17 mouse cellular contexts compared by ENCODE assay signal in the genomic region with DNA sequence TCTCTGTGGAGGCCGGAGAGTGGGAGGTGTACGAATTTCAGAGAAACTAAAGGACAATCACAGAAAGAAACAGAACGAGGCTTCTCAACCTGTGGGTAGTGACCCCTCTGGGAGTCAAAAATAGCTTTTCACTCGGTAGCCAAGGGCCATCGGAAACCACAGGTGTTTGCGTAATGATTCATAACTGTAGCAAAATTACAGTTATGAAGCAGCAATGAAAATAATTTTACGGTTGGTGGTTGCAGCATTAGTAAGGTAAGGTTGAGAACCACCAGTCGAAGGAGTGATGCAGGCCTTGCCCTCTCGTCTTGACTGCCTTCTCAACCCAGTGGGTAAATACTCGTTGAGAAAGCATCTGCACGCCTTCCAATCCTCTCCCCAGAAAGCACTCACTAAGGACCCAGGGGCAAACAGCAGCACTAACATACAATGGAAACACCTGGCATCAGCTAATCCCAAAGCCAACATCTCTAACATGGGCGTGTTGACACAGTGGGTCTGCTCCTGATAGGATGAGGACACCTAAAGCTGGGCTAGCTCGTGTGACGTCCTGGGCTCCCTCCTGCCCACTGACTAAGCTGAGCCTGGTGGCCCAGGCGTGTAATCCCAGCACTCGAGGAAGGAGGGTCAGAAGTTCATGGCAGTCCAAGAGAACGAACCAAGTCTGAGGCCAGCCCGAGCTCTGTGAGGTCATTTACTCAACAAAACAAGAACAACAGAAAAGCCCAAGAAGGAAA. TPM values are rescaled to one million over a fixed set of nuclear protein-coding genes. Genes with fewer than 3 reads are reported as not detected.
DNase-seq lines count a peak whose midpoint lies in the region; ATAC-seq and TF ChIP-seq lines count a peak whose summit lies in the region.
"Had no signal": no experiment of that assay in that cellular context is flagged by ENCODE, and none has a peak within 500 bp of the region (broad histone marks: within the 10 kb centered on the region; RNA-seq: fewer than 3 reads in every experiment).

No protein-coding gene starts in this region.

- DNase-seq in heart, postnatal 0 days (ENCODE audit: low spot score) = no peak
- DNase-seq in heart, adult 2 months = no peak
- DNase-seq in testis, postnatal 10 days (ENCODE audit: low spot score) = no peak
- DNase-seq in gastrocnemius, postnatal 25 days = no peak
- DNase-seq: B cell, adult 2 months; cerebellum, postnatal 10 days; heart, adult 11 months had no signal

- no peak overlapping the region for H3ac ChIP-seq in C2C12 (ENCODE audit: control insufficient read depth, insufficient read length, low read depth)

- H3K79me3 ChIP-seq in C2C12 (ENCODE audit: low read depth) = no peaks in the 10 kb centered on the region

- H3K27me3 ChIP-seq in heart, postnatal 0 days (ENCODE audit: control insufficient read depth, insufficient read depth, low read length) = no peaks in the 10 kb centered on the region
- H3K27me3 ChIP-seq in heart, adult 2 months (ENCODE audit: control insufficient read depth, insufficient read depth, low read length) = no peaks in the 10 kb centered on the region
- H3K27me3 ChIP-seq in C2C12 (ENCODE audit: control insufficient read depth, insufficient read depth, insufficient read length) = no peaks in the 10 kb centered on the region
- no peaks in the 10 kb centered on the region for H3K27me3 ChIP-seq in midbrain, embryonic 16.5 days (ENCODE audit: control insufficient read depth, insufficient read depth, low read depth, low read length)
- H3K27me3 ChIP-seq: limb, embryonic 13.5 days; neural tube, embryonic 12.5 days had no signal

- no peak overlapping the region for H3K4me3 ChIP-seq in heart, postnatal 0 days (ENCODE audit: low read depth, low read length)
- H3K4me3 ChIP-seq in heart, adult 2 months = no peak overlapping the region
- no peak overlapping the region for H3K4me3 ChIP-seq in C2C12 (ENCODE audit: insufficient read depth, poor library complexity, severe bottlenecking)
- no peak overlapping the region for H3K4me3 ChIP-seq in midbrain, embryonic 16.5 days (ENCODE audit: low read depth, low read length)
- H3K4me3 ChIP-seq: left cerebral cortex, adult 2 months; limb, embryonic 13.5 days; neural tube, embryonic 12.5 days had no signal

- 0 out of 2 replicates have a peak, but pooled peaks have one; percentile 30 for ATAC-seq in heart, postnatal 0 days (ENCODE audit: insufficient read depth, low read depth)
- ATAC-seq in granulocyte monocyte progenitor cell, adult 5-6 weeks (replicated peaks; ENCODE audit: poor library complexity, severe bottlenecking) = peak; percentile 55
- 0 out of 2 replicates have a peak, but pooled peaks have one; percentile 41 for ATAC-seq in monocyte, adult 5-6 weeks (replicated peaks; ENCODE audit: insufficient number of reproducible peaks, low FRiP score, low TSS enrichment, poor library complexity, severe bottlenecking)
- ATAC-seq in midbrain, embryonic 16.5 days = no peak
- ATAC-seq: forebrain, embryonic 14.5 days had no signal

- no peak overlapping the region for H3K4me2 ChIP-seq in heart, postnatal 0 days (ENCODE audit: low read depth, low read length)
- H3K4me2 ChIP-seq in midbrain, embryonic 16.5 days (ENCODE audit: low read length) = no peak overlapping the region
- H3K4me2 ChIP-seq: limb, embryonic 13.5 days; neural tube, embryonic 12.5 days had no signal

- 75% methylated on average over 18 of the region's 18 CpGs for WGBS in heart, postnatal 0 days
- WGBS in heart, adult 2 months = 73% methylated on average over 18 of the region's 18 CpGs
- WGBS in midbrain, embryonic 16.5 days = 81% methylated on average over 18 of the region's 18 CpGs

- no peaks in the 10 kb centered on the region for H3K9me3 ChIP-seq in heart, postnatal 0 days (replicated peaks; ENCODE audit: control insufficient read depth, low read length)
- no peaks in the 10 kb centered on the region for H3K9me3 ChIP-seq in midbrain, embryonic 16.5 days (replicated peaks; ENCODE audit: control insufficient read depth, low read length, poor library complexity, severe bottlenecking)
- H3K9me3 ChIP-seq: limb, embryonic 13.5 days; neural tube, embryonic 12.5 days had no signal

- TF ChIP-seq EP300 in heart, postnatal 0 days (IDR thresholded peaks at IDR 0.05; ENCODE audit: low read depth) = no peak
- no peak for TF ChIP-seq EP300 in heart, adult 2 months (IDR thresholded peaks at IDR 0.05; ENCODE audit: insufficient read depth, low read depth, low read length)

- no peak for TF ChIP-seq CTCF in heart, postnatal 0 days (IDR thresholded peaks at IDR 0.05; ENCODE audit: low read depth)
- TF ChIP-seq CTCF in heart, adult 2 months (IDR thresholded peaks at IDR 0.05) = no peak
- no peak for TF ChIP-seq CTCF in C2C12 (IDR thresholded peaks at IDR 0.05; ENCODE audit: control insufficient read depth, insufficient read depth, insufficient read length)

- intact Hi-C loops in heart, adult 2 months (cut with DNase I) = loop anchor here (10.0 kb wide), 1 partner anchor 513 kb away; no protein-coding TSS in a partner anchor

- H3K79me2 ChIP-seq in heart, adult 2 months (replicated peaks; ENCODE audit: control insufficient read depth, insufficient read depth, low read length) = no peaks in the 10 kb centered on the region; the same call in 1 of the 2 replicates
- H3K79me2 ChIP-seq in C2C12 (ENCODE audit: control insufficient read depth, insufficient read depth) = no peaks in the 10 kb centered on the region

- H3K36me3 ChIP-seq in heart, postnatal 0 days (replicated peaks; ENCODE audit: control insufficient read depth, insufficient read depth, low read length) = no peaks in the 10 kb centered on the region
- H3K36me3 ChIP-seq in heart, adult 2 months (ENCODE audit: control insufficient read depth, insufficient read depth, low read length) = no peaks in the 10 kb centered on the region
- H3K36me3 ChIP-seq in C2C12 (ENCODE audit: control insufficient read depth, insufficient read depth) = no peaks in the 10 kb centered on the region
- H3K36me3 ChIP-seq in midbrain, embryonic 16.5 days (ENCODE audit: control insufficient read depth, insufficient read depth, low read length) = no peaks in the 10 kb centered on the region
- H3K36me3 ChIP-seq: neural tube, embryonic 12.5 days had no signal

- no peak for TF ChIP-seq POLR2A in heart, adult 2 months (IDR thresholded peaks at IDR 0.05; ENCODE audit: insufficient read depth, low read depth, low read length)

- no peaks in the 10 kb centered on the region for H3K4me1 ChIP-seq in heart, postnatal 0 days (ENCODE audit: control insufficient read depth, insufficient read depth)
- H3K4me1 ChIP-seq in heart, adult 2 months (ENCODE audit: control insufficient read depth, insufficient read depth, low read length) = peaks cover 3% of the 10 kb centered on the region; the same call in 1 of the 2 replicates
- H3K4me1 ChIP-seq in midbrain, embryonic 16.5 days (ENCODE audit: control insufficient read depth, insufficient read depth, low read length) = no peaks in the 10 kb centered on the region
- H3K4me1 ChIP-seq: neural tube, embryonic 12.5 days had no signal

- H3K27ac ChIP-seq in heart, postnatal 0 days (ENCODE audit: low read depth) = no peak overlapping the region
- no peak overlapping the region for H3K27ac ChIP-seq in heart, adult 2 months
- H3K27ac ChIP-seq in midbrain, embryonic 16.5 days (ENCODE audit: low read length) = no peak overlapping the region
- H3K27ac ChIP-seq: kidney, postnatal 0 days; left cerebral cortex, adult 2 months; limb, embryonic 13.5 days; liver, embryonic 14.5 days; neural tube, embryonic 12.5 days had no signal

- H3K9ac ChIP-seq in heart, postnatal 0 days (replicated peaks; ENCODE audit: low read depth, low read length) = no peak overlapping the region
- H3K9ac ChIP-seq in heart, adult 2 months (ENCODE audit: low read depth, low read length) = no peak overlapping the region
- H3K9ac ChIP-seq in midbrain, embryonic 16.5 days (ENCODE audit: low read depth, low read length) = no peak overlapping the region
- H3K9ac ChIP-seq: limb, embryonic 13.5 days; liver, embryonic 14.5 days; neural tube, embryonic 12.5 days had no signal

RNA-seq across cellular contexts. Expression of a gene that starts 24.6 kb away (rescaled TPM):
- total RNA-seq in heart, postnatal 0 days (2014; rRNA removed; ENCODE audit: low replicate concordance) = 16.4 and 22.5 TPM in 2 replicates
- polyA plus RNA-seq in heart, postnatal 0 days (2015; fragmentation: Nextera tagmentation; extraction: Ambion mirVana) = 19.4 and 21.3 TPM in 2 replicates
- 10 to 100 TPM; 60.1 to 68.0 TPM for total RNA-seq in heart, adult 2 months (2021)
- polyA plus RNA-seq in heart, adult 2 months (2012; rRNA removed) = 29.0 and 55.7 TPM in 2 replicates
- 10.2 TPM for polyA plus RNA-seq in C2C12 (2012; fragmentation: generic; extraction: Trizol)
- 31.1 and 32.7 TPM in 2 replicates for total RNA-seq in granulocyte monocyte progenitor cell, adult 5-6 weeks (2014; fragmentation: Nextera tagmentation)
- total RNA-seq in granulocyte monocyte progenitor cell, adult 5-6 weeks (2017) = 66.5 and 71.3 TPM in 2 replicates
- total RNA-seq in monocyte, adult 5-6 weeks (2017) = 123 to 195 TPM (median 136 TPM) in 3 replicates
- 40.7 and 45.0 TPM in 2 replicates for polyA plus RNA-seq in midbrain, embryonic 16.5 days (2015; fragmentation: Nextera tagmentation; extraction: Ambion mirVana)
- 10 to 100 TPM; 20.6 to 22.9 TPM for total RNA-seq in gastrocnemius, postnatal 25 days (2021)

RNA-seq across cellular contexts. Expression of a gene that starts 43.1 kb away (rescaled TPM):
- 21.8 and 41.8 TPM in 2 replicates for total RNA-seq in heart, postnatal 0 days (2014; rRNA removed; ENCODE audit: low replicate concordance)
- polyA plus RNA-seq in heart, postnatal 0 days (2015; fragmentation: Nextera tagmentation; extraction: Ambion mirVana) = 64.4 and 69.1 TPM in 2 replicates
- 100 to 1,000 TPM; 155 to 181 TPM for total RNA-seq in heart, adult 2 months (2021)
- polyA plus RNA-seq in heart, adult 2 months (2012; rRNA removed) = 57.1 and 83.3 TPM in 2 replicates
- polyA plus RNA-seq in C2C12 (2012; fragmentation: generic; extraction: Trizol) = 20.8 TPM
- total RNA-seq in granulocyte monocyte progenitor cell, adult 5-6 weeks (2014; fragmentation: Nextera tagmentation) = 17.7 and 20.8 TPM in 2 replicates
- total RNA-seq in granulocyte monocyte progenitor cell, adult 5-6 weeks (2017) = 28.0 and 32.0 TPM in 2 replicates
- 2.9 to 10.9 TPM (median 6.6 TPM) in 3 replicates for total RNA-seq in monocyte, adult 5-6 weeks (2017)
- polyA plus RNA-seq in midbrain, embryonic 16.5 days (2015; fragmentation: Nextera tagmentation; extraction: Ambion mirVana) = 5.9 and 6.3 TPM in 2 replicates
- total RNA-seq in gastrocnemius, postnatal 25 days (2021) = 10 to 100 TPM; 55.9 to 73.4 TPM

RNA-seq across cellular contexts. Expression of a gene that starts 43.2 kb away (rescaled TPM):
- 21.9 and 30.9 TPM in 2 replicates for total RNA-seq in heart, postnatal 0 days (2014; rRNA removed; ENCODE audit: low replicate concordance)
- polyA plus RNA-seq in heart, postnatal 0 days (2015; fragmentation: Nextera tagmentation; extraction: Ambion mirVana) = 17.6 and 18.6 TPM in 2 replicates
- total RNA-seq in heart, adult 2 months (2021) = 10 to 100 TPM; 12.8 to 16.5 TPM
- polyA plus RNA-seq in heart, adult 2 months (2012; rRNA removed) = 25.5 and 32.8 TPM in 2 replicates
- 5.1 TPM for polyA plus RNA-seq in C2C12 (2012; fragmentation: generic; extraction: Trizol)
- total RNA-seq in granulocyte monocyte progenitor cell, adult 5-6 weeks (2014; fragmentation: Nextera tagmentation) = 12.6 and 14.0 TPM in 2 replicates
- total RNA-seq in granulocyte monocyte progenitor cell, adult 5-6 weeks (2017) = 7.4 and 16.3 TPM in 2 replicates
- total RNA-seq in monocyte, adult 5-6 weeks (2017) = 7.6 to 8.8 TPM (median 8.0 TPM) in 3 replicates
- polyA plus RNA-seq in midbrain, embryonic 16.5 days (2015; fragmentation: Nextera tagmentation; extraction: Ambion mirVana) = 17.3 and 17.8 TPM in 2 replicates
- total RNA-seq in gastrocnemius, postnatal 25 days (2021) = 1 to 10 TPM; 8.6 to 9.3 TPM
